Mouse (Mus musculus): ENCODE measurements around the gene Cadps. TPM values are rescaled to one million over a fixed set of nuclear protein-coding genes. Genes with fewer than 3 reads are reported as not detected.

Gene Cadps
- polyA plus RNA-seq, 1 experiment from 2014 or later, result 0.70 TPM

DNA sequence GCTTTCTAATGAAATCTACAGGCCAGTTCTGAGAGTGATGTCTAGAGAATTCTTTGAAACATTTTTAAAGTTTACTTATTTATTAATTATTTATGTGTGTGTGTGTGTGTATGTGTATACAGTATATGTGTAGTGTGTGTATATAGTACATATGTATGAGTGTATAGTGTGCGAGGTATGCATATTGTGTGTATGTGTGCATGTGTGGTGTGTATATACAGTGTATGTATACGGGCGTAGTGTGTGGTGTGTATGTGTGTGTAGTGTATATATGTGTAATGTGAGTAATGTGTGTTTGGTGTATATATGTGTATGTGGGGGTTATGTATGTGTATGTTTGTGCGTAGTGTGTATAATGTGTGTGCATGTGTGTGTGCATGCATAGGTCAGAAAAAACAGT is 275.4 kb downstream of the Cadps start:
- no peak overlapping the region for H3K9ac ChIP-seq (replicated peaks; ENCODE audit: low read length)
- H3K4me3 ChIP-seq (ENCODE audit: low read length), result no peak overlapping the region
- 93% methylated on average over 4 of the region's 4 CpGs for WGBS
- no peak overlapping the region for H3K4me2 ChIP-seq (replicated peaks; ENCODE audit: low read depth, low read length)
- H3K27ac ChIP-seq (ENCODE audit: low read length), result no peak overlapping the region
- no peaks in the 10 kb centered on the region for H3K4me1 ChIP-seq (ENCODE audit: insufficient read depth, low read length)
- no peak for ATAC-seq (ENCODE audit: low FRiP score, low TSS enrichment)
- H3K9me3 ChIP-seq (ENCODE audit: low read length), result no peaks in the 10 kb centered on the region
- H3K36me3 ChIP-seq (ENCODE audit: insufficient read depth, low read length), result no peaks in the 10 kb centered on the region
- H3K27me3 ChIP-seq (ENCODE audit: insufficient read depth, low read length), result no peaks in the 10 kb centered on the region

- H3K9me3 ChIP-seq (ENCODE audit: low read length), result no peaks in the 10 kb centered on the region
- H3K27ac ChIP-seq (ENCODE audit: low read length), result no peak overlapping the region
- H3K36me3 ChIP-seq (ENCODE audit: insufficient read depth, low read length), result no peaks in the 10 kb centered on the region
- no peak overlapping the region for H3K9ac ChIP-seq (replicated peaks; ENCODE audit: low read length)
- H3K4me3 ChIP-seq (ENCODE audit: low read length), result no peak overlapping the region
- WGBS, result 50% methylated on average over 2 of the region's 2 CpGs
- no peaks in the 10 kb centered on the region for H3K27me3 ChIP-seq (ENCODE audit: insufficient read depth, low read length)
- no peak for ATAC-seq (ENCODE audit: low FRiP score, low TSS enrichment)
- H3K4me2 ChIP-seq (replicated peaks; ENCODE audit: low read depth, low read length), result no peak overlapping the region
- H3K4me1 ChIP-seq (ENCODE audit: insufficient read depth, low read length), result no peaks in the 10 kb centered on the region
These were observed 281.1 kb downstream of the Cadps start for GRCm38 (mm10) chr14:12541733-12542132.

- no peak overlapping the region for H3K4me3 ChIP-seq (ENCODE audit: low read length)
- no peaks in the 10 kb centered on the region for H3K36me3 ChIP-seq (ENCODE audit: insufficient read depth, low read length)
- no peak overlapping the region for H3K9ac ChIP-seq (replicated peaks; ENCODE audit: low read length)
- WGBS, result 77% methylated on average over 5 of the region's 5 CpGs
- H3K4me1 ChIP-seq (ENCODE audit: insufficient read depth, low read length), result no peaks in the 10 kb centered on the region
- no peak for ATAC-seq (ENCODE audit: low FRiP score, low TSS enrichment)
- no peak overlapping the region for H3K27ac ChIP-seq (ENCODE audit: low read length)
- H3K27me3 ChIP-seq (ENCODE audit: insufficient read depth, low read length), result no peaks in the 10 kb centered on the region
- no peaks in the 10 kb centered on the region for H3K9me3 ChIP-seq (ENCODE audit: low read length)
- H3K4me2 ChIP-seq (replicated peaks; ENCODE audit: low read depth, low read length), result no peak overlapping the region
These were observed 283.8 kb downstream of the Cadps start for GRCm38 (mm10) chr14:12539071-12539470.

GRCm38 (mm10) chr14:12531101-12531500 is 291.8 kb downstream of the Cadps start:
- peak; percentile 31; the same call in 1 of the 2 replicates for ATAC-seq (ENCODE audit: low FRiP score, low TSS enrichment)
- no peak overlapping the region for H3K4me3 ChIP-seq (ENCODE audit: low read length)
- no peaks in the 10 kb centered on the region for H3K4me1 ChIP-seq (ENCODE audit: insufficient read depth, low read length)
- H3K4me2 ChIP-seq (replicated peaks; ENCODE audit: low read depth, low read length), result no peak overlapping the region
- H3K36me3 ChIP-seq (ENCODE audit: insufficient read depth, low read length), result no peaks in the 10 kb centered on the region
- no peaks in the 10 kb centered on the region for H3K9me3 ChIP-seq (ENCODE audit: low read length)
- 21% methylated on average over 1 of the region's 1 CpGs for WGBS
- H3K9ac ChIP-seq (replicated peaks; ENCODE audit: low read length), result no peak overlapping the region
- no peak overlapping the region for H3K27ac ChIP-seq (ENCODE audit: low read length)
- H3K27me3 ChIP-seq (ENCODE audit: insufficient read depth, low read length), result no peaks in the 10 kb centered on the region

- Histone ChIP-seq H3K36me3 (ENCODE audit: insufficient read depth, low read length) (no peaks in the 10 kb centered on the region), H3K9ac (replicated peaks; ENCODE audit: low read length) (no peak overlapping the region), H3K27ac (ENCODE audit: low read length) (no peak overlapping the region), H3K9me3 (ENCODE audit: low read length) (no peaks in the 10 kb centered on the region), H3K4me3 (ENCODE audit: low read length) (no peak overlapping the region), H3K4me1 (ENCODE audit: insufficient read depth, low read length) (no peaks in the 10 kb centered on the region), H3K4me2 (replicated peaks; ENCODE audit: low read depth, low read length) (no peak overlapping the region), H3K27me3 (ENCODE audit: insufficient read depth, low read length) (no peaks in the 10 kb centered on the region)
- 54% methylated on average over 3 of the region's 3 CpGs for WGBS
- ATAC-seq (ENCODE audit: low FRiP score, low TSS enrichment), result no peak
These were observed 292.3 kb downstream of the Cadps start for GRCm38 (mm10) chr14:12530554-12530953.

DNA sequence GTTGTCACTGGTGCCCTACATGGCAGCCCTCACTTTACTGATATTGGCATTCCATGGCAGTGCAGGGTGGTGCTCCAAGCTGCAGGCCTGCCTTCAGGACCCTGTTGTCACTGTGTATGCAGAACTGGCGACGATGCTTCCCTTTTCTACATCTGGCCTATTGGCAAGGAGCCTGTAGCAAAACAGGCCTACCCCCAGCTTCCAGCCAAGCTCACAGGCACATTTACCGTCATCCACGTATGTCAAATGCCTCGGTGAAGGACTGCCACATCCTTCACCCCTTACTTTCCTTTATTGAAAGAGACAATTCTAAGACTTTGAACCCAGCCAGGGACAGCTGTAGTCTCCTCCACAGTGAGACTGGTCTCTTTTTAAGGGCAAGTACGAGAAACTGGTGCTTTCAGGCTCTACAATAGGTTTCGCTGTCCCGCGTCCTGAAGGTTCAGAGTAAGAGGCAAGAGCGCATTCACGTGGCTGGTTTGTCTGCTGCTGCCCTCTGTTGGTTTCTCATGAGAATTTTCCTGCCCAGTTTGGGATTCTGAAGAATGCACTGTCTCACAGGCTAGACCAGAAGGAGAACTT is 292.8 kb downstream of the Cadps start:
- H3K9me3 ChIP-seq (ENCODE audit: low read length), result no peaks in the 10 kb centered on the region
- H3K9ac ChIP-seq (replicated peaks; ENCODE audit: low read length), result no peak overlapping the region
- no peak overlapping the region for H3K4me3 ChIP-seq (ENCODE audit: low read length)
- ATAC-seq (ENCODE audit: low FRiP score, low TSS enrichment), result peak; percentile 59; the same call in 1 of the 2 replicates
- no peak overlapping the region for H3K27ac ChIP-seq (ENCODE audit: low read length)
- no peaks in the 10 kb centered on the region for H3K36me3 ChIP-seq (ENCODE audit: insufficient read depth, low read length)
- 8% methylated on average over 11 of the region's 11 CpGs for WGBS
- no peaks in the 10 kb centered on the region for H3K27me3 ChIP-seq (ENCODE audit: insufficient read depth, low read length)
- H3K4me2 ChIP-seq (replicated peaks; ENCODE audit: low read depth, low read length), result no peak overlapping the region
- H3K4me1 ChIP-seq (ENCODE audit: insufficient read depth, low read length), result no peaks in the 10 kb centered on the region

- Histone ChIP-seq H3K4me3 (ENCODE audit: low read length) (no peak overlapping the region), H3K27ac (ENCODE audit: low read length) (no peak overlapping the region), H3K27me3 (ENCODE audit: insufficient read depth, low read length) (no peaks in the 10 kb centered on the region), H3K4me2 (replicated peaks; ENCODE audit: low read depth, low read length) (no peak overlapping the region), H3K9ac (replicated peaks; ENCODE audit: low read length) (no peak overlapping the region), H3K36me3 (ENCODE audit: insufficient read depth, low read length) (no peaks in the 10 kb centered on the region), H3K4me1 (ENCODE audit: insufficient read depth, low read length) (no peaks in the 10 kb centered on the region), H3K9me3 (ENCODE audit: low read length) (no peaks in the 10 kb centered on the region)
- no peak for ATAC-seq (ENCODE audit: low FRiP score, low TSS enrichment)
- WGBS, result 78% methylated on average over 5 of the region's 5 CpGs
These were observed 295.6 kb downstream of the Cadps start for GRCm38 (mm10) chr14:12527296-12527695.

DNA sequence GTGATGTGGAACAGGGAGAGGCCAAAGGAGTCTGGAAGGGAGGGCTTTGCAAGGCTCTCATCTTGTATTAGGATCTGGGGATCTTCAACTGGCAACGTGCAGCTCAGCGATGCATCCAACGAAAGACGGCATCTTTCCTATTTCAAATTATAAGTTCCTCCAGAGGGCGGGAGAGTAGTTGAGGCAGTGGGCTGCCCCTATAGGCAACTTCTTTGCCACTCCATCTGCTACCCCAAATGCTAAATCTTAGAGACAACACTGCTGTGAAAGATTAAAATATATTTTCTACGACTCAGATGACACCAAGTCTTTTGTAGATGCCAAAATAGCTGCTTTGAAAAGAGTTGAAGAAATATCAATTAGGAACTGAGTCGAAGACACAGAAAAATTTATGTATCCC is 315.9 kb downstream of the Cadps start:
- no peaks in the 10 kb centered on the region for H3K4me1 ChIP-seq (ENCODE audit: insufficient read depth, low read length)
- H3K4me3 ChIP-seq (ENCODE audit: low read length), result no peak overlapping the region
- no peaks in the 10 kb centered on the region for H3K9me3 ChIP-seq (ENCODE audit: low read length)
- no peak overlapping the region for H3K27ac ChIP-seq (ENCODE audit: low read length)
- H3K27me3 ChIP-seq (ENCODE audit: insufficient read depth, low read length), result no peaks in the 10 kb centered on the region
- ATAC-seq (ENCODE audit: low FRiP score, low TSS enrichment), result no peak
- no peak overlapping the region for H3K4me2 ChIP-seq (replicated peaks; ENCODE audit: low read depth, low read length)
- H3K36me3 ChIP-seq (ENCODE audit: insufficient read depth, low read length), result no peaks in the 10 kb centered on the region
- H3K9ac ChIP-seq (replicated peaks; ENCODE audit: low read length), result no peak overlapping the region
- WGBS, result 74% methylated on average over 7 of the region's 7 CpGs

DNA sequence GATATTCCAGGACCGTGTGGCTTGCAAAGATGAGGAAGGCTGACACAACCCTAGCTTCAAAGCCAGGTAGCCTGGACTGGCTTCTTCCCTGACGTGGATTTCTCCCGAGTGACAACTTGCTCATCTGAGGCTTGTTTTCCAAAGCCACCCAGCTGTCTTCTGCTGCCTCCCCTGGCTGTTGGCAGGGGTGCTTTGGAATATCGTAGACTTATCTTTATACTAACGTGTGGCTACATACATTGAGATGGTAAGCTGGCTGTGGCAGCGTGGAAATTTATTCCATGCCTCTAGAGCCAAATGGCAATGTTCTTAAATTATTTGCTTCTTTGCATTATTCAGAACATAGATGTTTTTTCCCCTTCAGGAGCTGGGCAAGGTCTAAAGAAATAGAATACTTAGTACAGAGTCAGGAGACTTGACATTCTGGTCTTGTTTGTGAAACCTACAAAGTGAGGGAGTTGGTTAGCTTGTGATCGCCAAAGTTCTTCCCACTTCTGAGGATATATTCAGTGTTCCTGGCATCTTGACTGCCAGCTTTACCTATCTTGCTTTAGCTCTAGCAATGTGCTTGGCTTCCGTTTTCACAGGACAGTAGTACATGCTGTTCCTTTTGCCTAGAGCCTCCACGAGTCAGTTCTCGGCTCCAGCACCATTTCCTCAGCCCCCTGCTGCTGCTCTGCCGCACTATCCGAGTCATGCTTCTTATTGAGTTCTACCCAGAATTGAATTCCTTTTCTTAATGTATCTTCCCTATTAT is 318.5 kb downstream of the Cadps start:
- H3K27ac ChIP-seq (ENCODE audit: low read length), result no peak overlapping the region
- H3K9me3 ChIP-seq (ENCODE audit: low read length), result no peaks in the 10 kb centered on the region
- H3K4me2 ChIP-seq (replicated peaks; ENCODE audit: low read depth, low read length), result no peak overlapping the region
- H3K27me3 ChIP-seq (ENCODE audit: insufficient read depth, low read length), result no peaks in the 10 kb centered on the region
- 83% methylated on average over 12 of the region's 12 CpGs for WGBS
- H3K9ac ChIP-seq (replicated peaks; ENCODE audit: low read length), result no peak overlapping the region
- no peaks in the 10 kb centered on the region for H3K4me1 ChIP-seq (ENCODE audit: insufficient read depth, low read length)
- H3K36me3 ChIP-seq (ENCODE audit: insufficient read depth, low read length), result no peaks in the 10 kb centered on the region
- no peak overlapping the region for H3K4me3 ChIP-seq (ENCODE audit: low read length)
- no peak for ATAC-seq (ENCODE audit: low FRiP score, low TSS enrichment)

DNA sequence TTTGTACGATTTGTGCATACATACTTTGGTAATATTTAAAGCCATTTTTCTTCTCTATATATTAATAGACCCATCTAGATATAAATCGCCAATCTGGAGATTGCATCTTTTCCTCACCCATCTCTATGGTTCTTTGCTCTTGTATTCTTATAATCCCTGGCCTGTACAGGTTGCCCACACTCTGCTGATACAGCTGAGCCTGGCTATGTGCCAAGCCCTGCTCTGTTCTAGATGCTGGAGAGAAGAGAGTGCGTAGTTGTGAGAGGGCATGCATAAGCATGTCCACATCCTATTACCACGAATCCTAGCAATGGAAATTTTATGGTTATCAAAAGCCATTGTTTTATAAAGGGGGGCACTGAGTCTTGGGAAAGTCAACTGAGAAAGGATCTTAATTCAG is 360.7 kb downstream of the Cadps start:
- no peaks in the 10 kb centered on the region for H3K36me3 ChIP-seq (ENCODE audit: insufficient read depth, low read length)
- no peak for ATAC-seq (ENCODE audit: low FRiP score, low TSS enrichment)
- no peaks in the 10 kb centered on the region for H3K27me3 ChIP-seq (ENCODE audit: insufficient read depth, low read length)
- H3K27ac ChIP-seq (ENCODE audit: low read length), result no peak overlapping the region
- no peak overlapping the region for H3K4me2 ChIP-seq (replicated peaks; ENCODE audit: low read depth, low read length)
- H3K9me3 ChIP-seq (ENCODE audit: low read length), result no peaks in the 10 kb centered on the region
- 88% methylated on average over 4 of the region's 4 CpGs for WGBS
- H3K4me3 ChIP-seq (ENCODE audit: low read length), result no peak overlapping the region
- H3K9ac ChIP-seq (replicated peaks; ENCODE audit: low read length), result no peak overlapping the region
- no peaks in the 10 kb centered on the region for H3K4me1 ChIP-seq (ENCODE audit: insufficient read depth, low read length)

Data from kidney, embryonic 16.5 days (tissue).